Mouse (Mus musculus) B cell, adult 2 months (primary cell): ENCODE data around the gene Lnx2.

Source experiments
- DNase-seq, 2 experiments: peaks; one replicate each; pipeline ENCODE4 v3.0.0; 2022

Gene Lnx2

DNA sequence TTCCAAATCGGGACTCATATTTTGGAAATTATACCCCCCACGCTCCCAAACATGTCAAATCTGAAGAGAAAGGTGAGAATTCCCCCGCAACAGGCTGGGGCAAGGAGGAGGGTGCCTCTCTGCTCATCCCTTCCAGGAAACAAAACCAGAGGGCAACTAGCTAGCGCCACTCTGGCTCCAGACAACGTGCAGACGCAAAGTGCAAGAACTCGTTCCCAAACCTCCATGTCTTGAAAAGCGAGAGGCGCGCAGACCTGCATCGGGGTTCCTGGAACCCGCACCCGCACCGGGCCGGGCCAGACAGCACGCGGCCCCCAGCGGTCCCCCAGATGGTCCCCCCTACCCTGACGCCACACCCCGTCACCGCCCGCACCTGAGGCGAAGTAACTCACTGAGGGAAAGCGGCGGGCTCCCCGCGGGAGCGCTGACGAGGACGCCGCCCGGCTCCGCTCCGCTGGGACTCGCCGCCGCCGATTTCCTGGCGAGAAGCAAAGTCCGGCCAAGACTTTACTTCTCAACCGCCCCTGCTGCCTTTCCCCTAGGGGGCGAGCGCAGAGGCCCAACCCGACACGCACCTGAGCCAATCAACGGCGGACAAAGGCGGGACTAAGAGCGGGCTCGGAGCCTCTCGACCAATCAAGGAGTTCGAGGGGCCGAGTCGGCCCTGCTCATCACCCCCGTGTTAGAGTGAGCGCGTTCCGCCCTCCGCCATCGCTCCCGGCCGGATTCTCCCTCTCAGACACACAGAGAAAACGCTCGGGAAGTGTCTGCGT, at the start of gene Lnx2:
Lnx2 (minus strand) TSS at position 561 of the 773 bp plus-strand sequence.
- peak; percentile 93 to 94 for DNase-seq

DNA sequence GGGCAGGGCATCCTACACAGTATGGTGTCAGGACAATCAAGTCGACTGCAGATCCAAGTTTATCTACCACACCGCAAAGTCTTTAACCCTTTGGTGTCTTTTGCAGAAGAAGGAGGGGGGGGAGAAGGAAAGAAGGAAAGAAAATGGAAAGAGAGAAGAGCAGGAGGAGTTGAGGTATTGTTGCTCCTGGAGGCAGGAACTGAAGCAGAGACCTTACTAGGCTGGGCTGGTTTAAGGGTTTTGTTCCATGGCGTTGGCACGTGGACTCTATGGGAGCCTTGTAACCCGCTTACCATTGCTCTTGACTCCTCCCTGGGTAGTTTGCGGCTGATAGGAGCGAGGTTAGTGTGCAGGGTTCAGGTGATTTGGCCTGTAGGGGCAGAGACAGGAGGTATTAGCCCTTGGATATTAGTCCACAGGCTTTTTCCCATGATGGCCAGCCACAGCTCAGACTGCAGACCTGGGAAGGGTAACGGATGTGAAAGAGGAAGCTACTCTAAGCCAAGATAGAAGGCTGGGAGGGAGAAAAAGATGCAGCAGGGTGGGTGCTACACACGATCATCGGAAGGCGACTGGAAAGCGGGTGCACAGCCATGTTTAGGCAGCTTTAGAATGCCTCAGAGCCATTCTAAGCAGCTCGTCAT, 49.3 kb upstream of the Lnx2 start:
- no peak for DNase-seq

DNA sequence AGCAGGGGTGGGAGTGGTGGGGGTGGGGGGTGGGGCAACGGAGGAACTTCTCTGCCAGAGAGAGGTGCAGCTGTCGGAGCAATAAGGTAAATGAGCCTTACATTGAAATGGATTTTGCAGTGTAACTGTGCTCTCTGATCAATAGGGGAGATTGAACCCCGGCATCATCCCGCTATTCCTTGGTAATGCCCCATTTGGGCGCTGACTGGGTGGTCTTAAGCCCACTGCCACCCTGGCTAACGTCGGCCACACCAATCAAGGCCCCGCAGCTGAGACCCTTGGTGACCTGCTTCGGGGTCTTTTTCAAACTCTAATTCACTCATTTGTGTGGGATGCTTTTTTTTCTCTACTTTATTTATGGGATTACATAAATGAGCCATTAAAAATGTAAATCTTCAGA, 48.4 kb upstream of the Lnx2 start:
- no peak for DNase-seq

DNA sequence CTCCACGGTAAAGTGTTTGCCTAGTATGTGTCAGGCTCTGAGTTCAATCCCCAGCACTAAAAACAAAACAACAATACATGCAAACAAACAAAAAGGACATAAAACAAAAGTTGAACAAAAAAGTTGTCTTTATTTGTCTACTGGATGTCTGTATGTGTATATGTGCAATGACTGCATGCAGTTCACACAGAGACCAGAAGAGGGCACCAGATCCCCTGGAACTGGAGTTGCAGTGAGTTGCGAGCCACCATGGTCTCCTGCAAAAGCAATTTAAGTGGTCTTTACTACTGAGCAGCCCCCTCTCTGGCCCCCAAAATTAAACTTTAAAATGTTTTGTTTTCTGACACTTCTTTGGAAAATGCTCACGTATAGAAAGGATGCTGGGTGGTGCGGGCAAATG, 44.8 kb upstream of the Lnx2 start:
- DNase-seq = peak; percentile 31 to 34

DNA sequence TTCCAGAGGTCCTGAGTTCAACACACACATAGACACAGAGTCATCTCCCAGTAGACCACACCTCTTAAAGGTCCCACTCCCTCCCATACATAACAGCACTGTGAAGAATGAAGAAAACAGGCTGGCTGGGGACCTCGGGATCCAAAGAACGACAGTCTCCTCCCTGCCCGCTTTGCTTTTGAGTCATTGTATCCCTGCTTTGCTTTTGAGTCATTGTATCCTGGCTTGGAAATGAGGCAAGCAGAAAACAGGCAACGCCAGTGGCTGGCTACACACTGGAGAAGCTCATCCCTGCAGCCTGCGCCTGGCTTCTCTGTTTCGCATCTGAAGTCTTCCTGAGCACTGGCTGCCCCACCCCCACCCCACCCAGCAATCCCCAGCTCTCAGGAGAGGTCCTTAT, 40.6 kb upstream of the Lnx2 start:
- no peak for DNase-seq

DNA sequence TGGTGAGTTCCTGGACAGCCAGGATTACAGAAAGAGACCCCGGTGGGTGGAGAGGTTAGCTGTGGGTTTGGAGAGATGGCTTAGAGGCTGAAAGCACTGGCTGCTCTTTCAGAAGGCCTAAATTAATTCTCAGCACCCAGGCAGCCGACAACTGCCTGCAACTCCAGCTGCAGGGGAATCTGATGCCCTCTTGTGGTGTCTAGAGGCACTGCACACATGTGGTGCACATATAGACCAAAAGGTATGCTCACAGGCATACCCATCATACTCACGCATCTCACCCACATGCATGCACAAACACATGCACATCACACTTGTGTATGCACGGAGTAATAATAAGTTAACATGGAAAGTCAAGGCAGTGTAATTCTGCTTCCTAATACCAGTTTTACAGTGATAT, 39.2 kb upstream of the Lnx2 start:
- DNase-seq = peak; percentile 12 to 17

DNA sequence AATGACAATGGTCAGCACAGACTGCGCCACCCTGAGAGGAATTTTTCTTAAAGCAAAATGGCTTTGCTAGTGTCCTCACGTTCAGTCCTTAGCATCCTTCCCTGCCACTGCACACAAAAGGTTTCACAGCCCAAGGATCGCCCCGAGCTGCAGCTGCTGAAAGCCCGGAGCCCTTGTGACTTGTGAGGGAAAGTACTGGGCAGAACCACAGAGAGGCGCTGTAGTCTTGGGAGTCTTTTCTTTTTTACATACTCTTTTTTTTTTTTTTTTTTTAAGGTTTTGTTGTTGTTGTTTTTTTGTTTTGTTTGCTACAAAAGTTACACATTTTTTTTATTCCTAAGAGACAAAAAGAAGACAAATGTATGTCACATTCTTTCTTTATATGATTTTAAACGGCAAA, 38.4 kb upstream of the Lnx2 start:
- no peak for DNase-seq

DNA sequence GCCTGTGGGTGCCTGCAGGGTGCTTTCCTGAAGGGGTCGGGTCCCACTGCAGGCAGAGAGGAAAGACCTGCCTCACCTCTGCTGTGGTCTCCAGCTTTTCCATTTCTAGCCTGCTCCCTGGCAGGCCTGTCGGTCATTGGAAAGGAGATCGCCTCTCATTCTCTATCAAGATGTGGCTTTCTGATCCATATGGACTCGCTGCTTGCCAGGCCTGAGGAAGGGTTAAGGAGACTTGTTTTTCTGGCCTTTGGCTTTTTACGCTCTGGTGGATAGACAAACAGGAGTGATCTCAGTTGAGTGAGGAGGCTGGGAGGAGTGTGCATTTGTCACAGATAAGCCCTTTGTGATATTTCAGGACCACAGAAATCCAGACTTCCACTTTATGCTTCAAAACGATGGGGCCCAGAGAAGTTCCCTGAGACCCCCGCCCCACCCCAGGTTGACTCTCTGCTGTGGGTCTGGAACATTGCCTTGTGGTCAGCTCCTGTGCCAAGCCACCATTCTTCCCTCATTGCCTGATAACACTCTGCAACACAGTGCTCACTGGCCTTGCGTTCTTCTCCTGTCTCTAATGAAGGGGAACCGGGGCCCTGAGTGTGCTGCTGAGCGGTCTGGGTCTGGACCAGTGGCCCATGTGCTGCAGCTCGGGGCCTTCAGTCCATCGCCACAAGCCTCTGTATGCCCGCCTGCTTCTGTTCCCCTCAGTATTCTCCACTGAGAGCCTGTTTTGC, 32.6 kb upstream of the Lnx2 start:
- DNase-seq = no peak

DNA sequence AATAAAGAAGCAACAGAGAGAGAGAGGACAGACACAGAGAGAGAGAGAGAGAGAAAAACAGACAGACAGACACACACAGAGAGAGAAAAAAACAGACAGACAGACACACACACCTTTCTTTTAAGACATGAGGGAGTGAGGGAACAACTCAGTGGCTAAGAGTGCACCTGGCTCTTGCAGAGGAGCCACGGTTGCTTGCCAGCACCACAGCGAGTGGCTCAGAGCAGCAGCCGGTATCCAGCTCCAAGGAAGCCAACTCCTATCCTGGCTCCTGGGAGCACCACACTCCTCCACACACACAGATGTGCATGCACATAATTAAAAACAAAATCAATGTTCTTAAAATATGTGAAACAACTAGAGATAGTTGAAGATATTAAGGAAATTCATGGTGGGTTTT, 30.9 kb upstream of the Lnx2 start:
- DNase-seq = no peak

DNA sequence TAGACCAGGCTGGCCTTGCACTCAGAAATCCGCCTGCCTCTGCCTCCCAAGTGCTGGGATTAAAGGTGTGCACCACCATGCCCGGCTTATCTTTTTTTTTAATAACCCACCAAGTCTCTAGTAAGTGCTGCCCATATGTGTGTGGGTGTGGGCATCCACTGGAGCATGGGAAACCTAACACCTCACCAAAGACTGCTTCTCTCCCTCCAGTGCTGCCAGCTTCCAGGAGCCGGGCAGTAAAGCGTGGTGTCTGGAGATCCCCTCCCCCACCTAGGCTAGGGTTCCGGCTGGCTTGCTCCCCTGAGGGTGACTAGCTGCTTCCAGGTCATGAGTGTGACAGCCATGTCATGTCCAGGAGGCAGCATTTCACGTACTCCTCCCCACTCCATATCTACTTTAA, 25.9 kb upstream of the Lnx2 start:
- DNase-seq = no peak

DNA sequence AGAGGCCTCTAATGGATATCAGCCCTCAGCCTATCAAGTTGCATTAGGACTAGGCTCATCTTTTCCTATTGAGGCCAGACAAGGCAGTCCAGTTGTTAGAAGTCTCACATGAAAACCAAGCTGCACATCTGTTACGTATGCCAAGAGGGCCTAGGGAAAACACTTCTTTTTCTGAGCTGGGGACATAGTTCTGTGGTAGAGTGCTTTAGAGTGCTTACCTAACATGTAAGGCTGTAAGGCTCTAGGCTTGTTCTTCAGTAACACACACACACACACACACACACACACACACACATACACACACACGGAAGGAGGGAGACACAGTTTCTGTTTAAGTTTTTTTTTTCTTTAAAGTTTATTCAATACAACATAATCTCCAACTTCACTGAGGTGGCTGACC, 23.8 kb upstream of the Lnx2 start:
- DNase-seq = no peak

DNA sequence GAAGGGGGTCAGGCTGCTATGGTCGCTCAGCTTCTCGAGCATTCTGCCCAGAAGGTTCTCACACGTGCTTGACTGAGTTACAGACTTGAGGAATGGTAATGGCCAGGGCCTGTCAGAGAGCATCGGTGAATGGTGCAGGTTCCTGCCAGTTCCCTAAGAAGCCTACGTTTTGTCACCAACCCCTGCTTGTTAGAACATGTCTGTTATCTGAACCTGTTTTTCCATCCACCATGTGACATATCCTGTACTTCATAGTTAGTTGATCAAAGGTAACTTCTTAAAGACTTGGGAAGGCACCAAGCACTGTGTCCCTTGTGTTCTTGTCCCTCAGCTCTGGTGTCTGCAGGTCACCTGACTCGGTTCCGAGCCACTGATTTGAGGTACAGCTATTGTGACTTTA, 22.3 kb upstream of the Lnx2 start:
- no peak for DNase-seq

DNA sequence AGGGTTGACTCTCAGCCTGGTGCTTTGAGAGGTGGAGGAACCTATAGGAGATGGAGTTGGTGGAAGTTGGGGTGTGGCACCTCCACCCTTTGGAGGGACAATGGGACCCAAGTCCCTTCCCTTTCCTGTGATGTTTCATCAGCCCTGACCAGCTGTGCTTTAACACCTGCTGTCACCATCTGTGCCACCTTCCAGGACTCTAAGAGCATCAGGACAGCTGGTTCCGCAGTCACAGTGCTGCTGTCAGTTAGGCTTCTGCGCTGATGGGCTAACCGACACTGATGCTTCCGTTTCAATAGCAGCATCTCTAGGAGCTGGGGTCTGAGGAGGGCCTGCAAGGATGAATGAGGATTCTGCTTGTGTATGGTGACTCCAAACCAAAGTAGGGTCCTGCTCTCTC, 20.2 kb upstream of the Lnx2 start:
- DNase-seq = no peak

DNA sequence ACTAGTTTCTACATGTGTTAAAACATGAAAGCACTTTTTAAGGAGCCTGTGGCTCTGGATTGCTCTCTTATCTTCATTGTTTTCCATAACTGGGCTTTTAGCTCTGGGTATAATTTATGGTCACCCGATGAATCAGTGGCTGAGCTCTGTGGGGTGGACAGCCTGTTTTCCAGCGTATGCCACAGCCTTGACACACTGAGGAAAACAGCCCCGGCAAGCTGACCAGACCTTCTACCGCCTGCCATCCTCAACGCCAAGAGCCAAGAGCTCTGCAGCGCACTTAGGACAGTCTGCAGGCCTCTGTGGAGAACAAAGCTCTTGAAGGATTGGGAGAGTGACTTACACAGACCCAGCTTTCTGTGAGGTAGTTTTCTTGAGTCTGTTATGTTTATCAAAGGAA, 17.9 kb upstream of the Lnx2 start:
- DNase-seq = no peak

DNA sequence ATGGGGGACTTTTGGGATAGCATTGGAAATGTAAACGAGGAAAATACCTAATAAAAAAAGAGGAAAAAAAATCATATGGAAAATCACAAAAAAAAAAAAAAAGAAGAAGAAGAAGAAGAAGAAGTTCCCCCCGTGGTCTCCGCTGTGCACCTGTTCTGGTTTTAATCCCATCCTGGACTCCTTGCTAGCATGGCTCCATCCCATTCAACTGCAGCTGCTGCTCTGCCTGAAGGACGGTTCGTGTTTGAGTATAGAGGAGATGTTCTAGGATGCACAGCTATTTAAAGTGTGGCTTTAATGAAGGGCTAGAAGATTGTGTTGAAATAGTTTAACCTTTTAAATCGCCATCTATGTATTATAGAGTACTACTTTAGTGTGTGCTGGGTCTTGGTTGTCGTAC, 16.1 kb upstream of the Lnx2 start:
- DNase-seq = no peak

DNA sequence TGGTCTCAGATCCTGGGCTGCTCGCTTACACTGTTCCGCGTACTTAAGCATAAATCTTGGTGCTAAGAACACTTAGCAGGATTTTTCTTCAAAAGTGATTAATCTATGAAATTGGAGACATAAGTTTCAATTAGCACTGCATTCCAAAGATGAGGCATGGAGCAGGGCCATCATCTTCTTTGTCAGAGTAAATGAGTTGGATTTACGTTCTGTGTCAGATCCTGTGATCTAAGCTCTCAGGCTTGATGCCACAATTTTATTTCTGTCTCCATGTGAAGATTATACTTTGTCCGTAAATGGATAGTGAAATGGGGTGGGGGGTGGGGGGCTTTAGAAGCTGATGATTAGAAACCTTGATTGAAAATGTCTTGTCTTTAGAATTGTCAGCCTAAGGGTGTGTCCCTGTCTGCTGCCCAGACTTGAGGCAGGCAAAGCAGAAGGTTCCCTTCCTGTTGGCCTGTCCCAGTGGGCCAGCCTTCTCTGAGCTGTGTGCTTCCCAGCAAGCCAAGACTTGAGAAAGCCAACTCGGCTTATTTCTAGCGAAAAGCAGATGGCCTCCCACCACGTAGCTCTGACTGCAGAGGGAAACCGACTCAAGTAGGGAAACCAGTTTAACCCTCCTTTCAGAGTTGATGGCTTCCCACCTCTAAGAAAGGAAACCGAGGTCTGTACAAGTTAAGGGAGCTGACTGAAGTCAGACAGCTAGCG, 14.0 kb upstream of the Lnx2 start:
- DNase-seq = no peak

DNA sequence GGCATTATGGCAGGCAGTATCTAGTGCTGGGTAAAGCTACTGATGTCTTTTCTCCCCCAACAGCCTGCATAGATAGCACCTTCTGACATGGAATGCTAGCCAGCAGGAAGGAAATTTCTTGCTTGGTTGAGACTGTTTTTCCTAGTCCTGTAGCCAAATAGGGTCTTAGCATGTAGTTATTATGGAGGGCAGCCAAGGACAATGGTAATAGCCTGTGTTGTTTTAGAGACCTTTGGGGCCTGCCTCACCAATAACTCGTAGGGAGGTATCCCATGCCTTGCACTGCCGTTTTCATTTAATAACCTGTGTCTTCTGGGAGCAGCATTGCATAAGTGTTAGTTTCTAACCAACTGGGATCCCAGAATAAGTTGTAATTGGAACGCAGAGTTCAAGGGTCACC, 13.4 kb upstream of the Lnx2 start:
- DNase-seq = no peak

DNA sequence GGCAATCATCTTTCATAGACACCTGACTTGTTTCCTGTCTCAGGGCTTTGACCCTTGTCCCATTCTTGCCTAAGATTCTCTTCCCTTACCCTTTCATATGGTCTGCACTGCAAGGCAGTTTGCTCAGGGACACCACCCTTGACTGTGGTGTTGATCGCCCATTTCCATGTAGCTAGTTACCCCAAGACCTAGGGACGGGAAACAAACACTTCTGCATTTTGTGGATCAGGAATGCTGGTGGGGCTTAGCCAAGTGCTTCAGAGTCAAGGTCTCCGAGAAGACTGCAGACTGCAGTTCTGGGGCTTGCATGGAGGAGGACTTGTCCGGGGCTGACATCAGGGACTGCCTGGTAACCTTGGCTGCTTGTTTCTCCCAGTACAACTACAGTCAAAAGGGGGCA, 10.4 kb upstream of the Lnx2 start:
- no peak for DNase-seq

DNA sequence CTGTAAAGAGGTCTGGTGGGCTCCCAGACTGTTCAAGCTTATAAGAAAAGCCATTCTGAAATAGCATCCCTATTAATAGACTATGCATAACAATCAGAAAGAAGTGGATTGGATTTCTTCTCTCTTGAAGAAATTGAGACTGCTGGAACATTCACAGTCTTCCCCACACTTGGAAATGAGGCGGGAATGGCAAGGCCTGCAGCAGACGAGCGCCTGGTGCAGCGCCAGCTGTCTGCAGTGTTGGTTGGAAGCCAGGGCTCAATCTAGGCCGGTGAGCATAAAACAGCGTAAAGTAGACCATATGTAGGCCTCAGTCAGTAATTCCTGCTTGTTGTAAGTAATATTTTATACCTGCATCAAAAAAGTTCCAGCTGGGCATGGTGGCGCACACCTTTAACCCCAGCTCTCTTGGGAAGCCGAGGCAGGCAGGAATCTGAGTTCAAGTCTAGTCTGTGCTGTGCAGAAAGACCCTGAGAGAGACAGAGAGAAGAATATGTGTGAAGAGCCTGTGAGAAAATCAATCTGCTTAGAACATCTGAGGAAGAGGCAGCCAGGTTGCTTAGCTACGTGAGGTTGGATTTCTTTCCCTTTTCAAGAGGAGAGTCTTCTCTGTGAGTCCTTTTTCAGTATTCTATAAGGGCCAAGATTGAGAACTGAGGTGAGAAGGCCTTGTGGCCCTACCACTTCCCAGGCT, 9.0 kb upstream of the Lnx2 start:
- DNase-seq = no peak

DNA sequence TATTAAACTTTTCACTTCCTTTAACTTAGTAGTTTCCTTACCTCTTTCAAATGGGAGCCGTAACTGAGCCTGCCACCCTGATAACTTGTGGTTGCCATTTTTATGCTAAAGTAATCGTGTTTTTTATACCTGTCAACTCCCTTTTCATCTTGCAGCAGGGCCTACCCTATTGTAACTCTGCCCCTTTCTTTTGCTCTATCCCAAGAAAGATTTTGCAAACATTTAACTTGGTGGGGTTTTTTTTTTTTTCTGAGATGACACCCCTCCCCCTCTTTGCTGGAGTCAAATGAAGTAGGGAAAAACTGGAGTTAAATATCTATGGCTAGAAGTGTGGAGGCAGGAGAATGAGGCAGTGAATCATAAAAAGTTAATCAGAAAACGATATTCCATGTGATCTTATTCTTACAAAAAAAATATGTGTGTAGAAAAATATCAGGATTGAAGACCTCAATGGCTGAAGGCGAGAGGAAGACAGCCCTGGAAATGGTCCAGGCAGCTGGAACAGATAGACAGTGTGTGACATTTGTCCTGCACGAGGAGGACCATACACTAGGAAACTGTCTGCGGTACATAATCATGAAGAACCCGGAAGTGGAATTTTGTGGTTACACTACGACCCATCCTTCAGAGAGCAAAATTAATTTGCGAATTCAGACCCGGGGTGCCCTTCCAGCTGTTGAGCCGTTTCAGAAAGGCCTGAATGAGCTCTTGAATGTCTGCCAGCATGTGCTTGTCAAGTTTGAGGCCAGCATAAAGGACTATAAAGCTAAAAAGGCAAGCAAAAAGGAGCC, 1.9 kb upstream of the Lnx2 start:
- no peak for DNase-seq

DNA sequence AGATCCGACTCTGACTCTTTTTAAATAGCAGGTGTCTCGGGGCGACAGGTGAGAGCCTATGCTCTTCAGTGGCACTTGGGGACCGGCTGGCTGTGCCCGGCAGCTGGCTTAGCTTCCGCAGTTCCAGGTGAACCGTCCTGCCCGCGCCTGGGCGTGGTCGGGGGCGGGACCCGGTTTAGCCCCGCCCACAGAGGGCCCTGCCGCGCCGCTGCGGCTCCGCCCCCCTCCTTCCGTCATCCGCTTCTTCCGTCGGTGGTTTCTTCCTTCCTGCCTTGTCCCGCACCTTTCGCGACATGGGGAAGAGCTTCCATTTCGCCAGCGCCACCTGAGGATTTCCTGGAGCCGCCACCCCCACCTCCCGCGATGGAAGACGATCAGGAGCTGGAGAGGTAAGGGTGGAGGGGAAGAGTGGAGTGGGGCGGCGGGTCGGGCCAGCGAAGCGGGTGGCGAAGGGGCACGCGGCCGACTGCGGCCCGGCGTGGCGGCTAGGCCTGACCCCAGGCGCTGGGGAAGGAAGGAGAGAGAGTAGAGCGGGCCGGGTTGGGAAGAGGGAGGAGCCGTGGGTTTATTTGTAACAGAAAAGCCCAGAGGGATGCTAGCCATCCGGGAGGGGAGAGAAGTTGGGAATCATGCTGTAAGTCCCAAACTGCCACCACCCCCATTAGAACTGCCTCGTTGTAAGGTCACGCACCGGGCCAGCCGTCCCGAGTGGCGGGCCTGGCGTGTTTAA, 1.1 kb upstream of the Lnx2 start:
- peak; percentile 98 to 99 for DNase-seq
